Mouse (Mus musculus) adrenal gland, adult (tissue): ENCODE data around the gene Vstm2l.

Experiments used
- DNase-seq, 2 experiments: peaks; one replicate each; pipeline ENCODE4 v3.0.0; 2022 to 2023; ENCODE audit warnings: low spot score in 1 of 2; ENCODE audit not compliant: inconsistent age in 2 of 2

Vstm2l gene

DNA sequence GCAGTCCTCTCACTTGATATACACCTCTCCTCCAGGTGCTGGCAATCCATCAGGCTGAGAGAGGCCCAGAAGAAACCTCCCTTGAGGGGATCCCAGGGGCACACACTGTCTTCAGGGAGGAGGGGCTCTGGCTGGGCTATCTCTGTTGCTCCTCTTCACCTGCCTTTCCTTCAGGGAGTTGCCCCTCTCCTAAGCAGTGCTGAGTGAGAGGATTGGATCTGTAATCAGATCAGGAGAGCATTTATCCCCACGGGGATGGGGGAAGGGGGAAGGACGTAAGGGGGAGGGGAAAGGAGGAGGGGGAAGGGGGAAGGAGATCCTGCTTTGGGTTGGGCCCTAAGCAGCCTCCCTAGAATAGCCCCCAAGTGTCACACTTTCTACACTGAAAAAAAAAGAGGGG is 13.4 kb downstream of the Vstm2l start:
- DNase-seq = no peak

DNA sequence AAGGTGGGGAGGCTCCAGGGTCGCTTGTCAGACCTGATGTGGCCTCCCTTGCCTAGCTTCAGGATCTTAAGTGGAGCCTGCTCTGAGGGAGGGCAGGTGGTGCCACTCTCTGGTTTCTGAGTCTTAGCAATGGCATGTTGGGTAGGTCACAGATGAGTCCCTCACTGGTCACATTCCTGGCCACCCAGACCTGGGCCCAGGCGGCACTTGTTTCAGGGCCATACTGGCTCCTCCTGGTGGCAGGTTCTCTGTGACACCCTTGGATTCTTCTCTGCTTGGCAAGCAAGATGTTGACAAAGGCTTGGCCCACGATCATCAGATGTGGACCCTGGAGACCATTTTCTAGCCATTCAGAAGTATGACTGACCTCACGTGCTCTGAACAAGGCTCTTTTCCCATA is 18.2 kb downstream of the Vstm2l start:
- no peak for DNase-seq

DNA sequence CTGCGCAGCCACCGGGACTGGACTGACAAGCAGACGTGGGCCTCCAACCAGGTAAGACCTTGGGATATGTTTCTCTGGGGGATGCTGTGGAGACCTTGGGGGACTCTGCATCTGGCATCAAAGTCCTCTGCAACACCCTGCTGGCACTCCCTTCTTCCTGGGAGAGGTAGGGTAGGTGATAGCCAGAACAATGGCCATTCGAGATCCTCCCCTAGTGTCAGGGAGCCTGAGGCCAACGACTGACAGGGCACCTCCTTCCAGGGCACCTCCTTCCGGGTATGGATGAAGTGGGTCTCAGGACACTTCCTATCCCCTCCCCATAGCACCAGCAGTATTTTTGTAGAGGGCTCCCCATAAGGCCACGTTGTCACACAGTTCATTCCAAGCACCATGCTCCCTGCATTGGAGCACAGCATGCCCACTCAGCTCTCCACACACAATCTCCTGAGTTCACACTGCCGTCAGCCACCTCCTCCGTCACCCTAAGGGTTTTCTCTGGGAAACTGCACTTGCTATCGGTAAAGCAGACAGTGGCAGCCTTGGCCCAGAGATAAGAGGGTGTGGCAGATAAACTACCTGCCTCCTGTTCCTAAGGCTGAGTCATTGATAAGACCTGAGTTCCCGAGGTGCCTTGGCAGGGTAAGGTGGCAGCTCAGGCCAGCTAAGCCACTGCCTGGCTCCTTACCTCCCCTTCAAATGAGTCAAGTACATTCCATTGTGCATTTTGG is 21.2 kb downstream of the Vstm2l start:
- DNase-seq = no peak

DNA sequence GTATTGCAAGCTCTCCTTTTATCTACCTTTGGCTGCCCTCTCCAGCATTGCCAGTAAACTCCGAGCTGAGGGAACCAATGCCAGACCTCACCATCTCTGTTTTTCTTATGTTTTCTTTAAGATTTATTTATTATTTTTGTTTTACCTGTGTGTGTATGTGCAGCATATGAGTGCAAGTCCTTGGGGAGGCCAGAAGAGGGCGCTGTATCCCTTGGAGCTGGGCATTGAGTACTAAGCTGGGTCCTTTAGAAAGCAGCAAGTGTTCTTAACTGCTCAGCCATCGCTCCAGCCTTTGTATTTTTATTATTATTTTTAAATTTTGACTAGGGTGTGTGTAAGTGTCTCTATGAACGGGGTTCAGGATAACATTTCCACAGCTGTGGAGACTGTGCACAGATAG is 22.2 kb downstream of the Vstm2l start:
- no peak for DNase-seq

DNA sequence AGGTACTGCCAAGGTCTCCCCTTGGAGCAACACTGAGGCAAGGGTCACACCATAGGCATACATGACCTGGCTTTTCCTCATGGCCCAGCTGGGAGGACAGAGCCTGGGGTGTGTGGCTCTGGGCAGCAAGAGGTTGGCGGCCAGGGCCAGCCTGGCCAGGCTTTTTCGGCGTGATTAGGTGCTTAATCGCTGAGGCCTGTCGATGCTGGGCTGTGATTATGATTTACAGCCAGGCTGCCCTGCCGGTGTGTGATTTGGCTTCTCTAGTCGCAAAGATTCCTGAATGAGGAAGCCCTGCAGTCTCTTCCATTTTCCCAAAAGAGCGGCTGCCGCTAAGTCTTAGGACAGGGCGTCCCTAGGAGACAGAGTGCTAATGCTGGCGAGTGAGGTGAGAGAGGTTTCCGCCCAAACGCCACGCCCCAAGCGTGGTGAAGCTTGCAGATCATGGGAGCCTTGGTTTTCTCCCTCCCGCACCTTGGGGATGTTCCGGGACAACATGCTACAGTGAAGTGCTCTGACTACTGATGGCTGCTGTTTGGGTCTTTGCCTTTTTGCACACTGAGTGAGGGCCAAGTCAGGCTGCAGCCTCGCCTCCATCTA is 26.2 kb downstream of the Vstm2l start:
- DNase-seq = peak in 1 of 2 experiments; percentile 28

DNA sequence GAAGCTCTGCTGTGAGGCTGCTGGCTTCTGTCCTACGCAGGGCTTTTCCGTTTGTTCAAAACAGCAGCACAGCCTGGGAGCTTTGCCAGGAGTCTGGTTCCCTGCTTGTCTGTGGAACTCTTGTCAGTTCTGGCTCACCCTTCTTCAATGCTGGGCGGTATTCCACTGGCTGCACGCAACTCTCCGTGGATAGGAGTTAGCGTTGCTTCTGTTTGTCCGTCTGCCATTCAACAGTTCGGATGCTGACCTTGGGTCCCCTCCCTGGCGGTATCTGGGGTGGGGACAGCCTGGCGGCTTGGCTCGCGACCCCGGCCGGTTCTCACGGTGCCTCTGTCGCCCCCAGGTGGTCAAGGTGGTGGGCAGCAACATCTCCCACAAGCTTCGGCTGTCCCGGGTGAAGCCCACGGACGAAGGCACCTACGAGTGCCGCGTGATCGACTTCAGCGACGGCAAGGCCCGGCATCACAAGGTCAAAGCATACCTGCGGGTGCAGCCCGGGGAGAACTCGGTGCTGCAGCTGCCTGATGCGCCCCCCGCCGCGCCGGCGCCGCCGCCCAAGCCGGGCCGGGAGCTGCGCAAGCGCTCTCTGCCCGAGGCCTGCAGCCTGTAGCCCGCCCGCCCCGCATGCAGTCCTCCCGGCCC is 29.2 kb downstream of the Vstm2l start:
- DNase-seq = peak; percentile 70 to 90

DNA sequence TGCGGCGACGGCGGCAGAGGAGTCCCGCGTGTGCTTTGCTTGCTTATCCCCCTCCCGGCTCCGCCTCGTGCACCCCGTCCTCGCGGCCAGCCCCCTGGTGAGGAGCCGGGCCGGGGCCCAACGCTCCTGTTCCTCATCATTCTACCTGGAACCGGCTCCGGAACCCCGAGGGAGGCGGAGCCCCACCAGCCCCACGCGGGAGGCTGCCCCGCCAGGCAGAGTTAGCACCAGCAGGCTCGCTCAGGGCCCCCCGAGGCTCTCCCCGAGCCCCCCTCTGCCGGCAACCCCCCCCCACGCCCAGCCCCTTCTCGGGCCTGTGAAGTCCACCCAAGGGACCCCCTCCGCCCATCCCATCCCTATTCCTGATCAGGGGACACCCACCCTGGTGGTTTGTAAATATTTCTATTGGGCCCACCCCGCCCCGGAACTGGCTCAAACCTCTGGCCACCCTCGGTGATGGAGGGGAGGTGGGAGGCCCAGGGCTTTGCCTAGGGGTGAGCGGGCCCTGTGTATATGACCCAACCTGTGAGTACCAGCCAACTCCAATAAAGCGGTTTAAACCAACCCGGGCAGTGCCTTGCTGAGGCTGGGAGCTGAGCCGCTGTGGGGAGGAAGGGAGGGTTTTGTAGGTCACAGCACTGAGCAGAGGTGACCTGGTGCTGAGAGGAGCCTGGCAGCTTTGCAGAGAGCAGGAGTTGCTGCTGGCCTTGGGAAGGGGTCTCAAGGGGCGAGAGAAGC is 29.9 kb downstream of the Vstm2l start:
- peak; percentile 10 to 19 for DNase-seq

DNA sequence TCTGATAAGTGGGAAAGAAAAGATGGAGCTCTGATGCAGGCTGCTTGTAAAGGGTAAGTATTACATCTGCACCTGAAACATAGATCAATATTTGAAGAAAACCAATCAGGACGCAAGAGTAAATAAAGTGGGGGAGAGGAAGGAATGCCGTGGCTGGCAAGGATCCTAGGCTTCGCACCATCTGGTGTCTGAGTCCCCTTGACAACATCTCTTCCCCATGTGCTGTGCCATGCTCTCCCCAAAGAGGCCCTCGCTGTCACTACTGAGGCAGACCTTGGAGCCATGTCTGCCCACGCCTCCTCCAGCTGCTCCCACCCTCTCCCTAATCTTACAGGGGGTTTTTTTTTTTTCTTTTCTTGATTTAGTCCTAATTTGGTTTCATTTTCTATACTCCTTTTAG is 39.5 kb downstream of the Vstm2l start:
- no peak for DNase-seq

DNA sequence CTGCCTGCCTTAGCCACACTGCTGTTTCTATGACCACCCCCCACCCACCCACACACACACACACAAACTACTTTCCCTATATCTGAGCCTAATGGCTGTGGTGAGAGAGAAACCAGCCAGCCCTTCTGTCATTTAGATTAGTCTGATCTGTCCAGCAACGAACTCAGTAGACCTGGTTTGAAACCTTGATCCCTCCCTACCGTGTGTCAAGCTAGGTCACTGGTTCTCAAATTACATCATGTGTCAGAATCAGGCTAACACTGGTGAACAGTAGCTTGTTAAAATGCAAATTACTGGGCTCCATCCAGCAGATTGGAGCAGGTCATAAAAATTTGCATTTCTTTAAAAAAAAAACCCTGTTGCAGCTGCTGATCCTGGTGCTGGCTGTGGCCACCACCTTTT is 43.3 kb downstream of the Vstm2l start:
- DNase-seq = no peak

DNA sequence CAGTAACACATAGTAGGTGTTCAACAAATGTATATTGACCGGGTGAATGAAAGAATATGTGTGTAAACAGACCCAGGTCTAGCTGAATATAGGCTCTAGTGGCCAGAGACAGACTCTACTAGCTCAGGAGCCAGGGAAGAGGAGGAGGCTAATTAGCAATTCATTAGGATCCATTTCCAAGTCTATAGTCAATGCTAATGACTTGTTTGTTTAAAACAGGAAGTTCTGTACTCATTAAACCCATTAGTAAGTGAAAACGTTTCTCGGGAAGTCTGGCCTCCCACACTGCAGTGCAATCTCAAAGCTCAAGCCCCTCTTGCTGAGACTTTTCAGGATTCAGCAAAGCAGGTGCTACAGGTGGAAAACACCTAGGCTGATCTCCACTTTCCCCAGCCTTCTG is 53.4 kb downstream of the Vstm2l start:
- no peak for DNase-seq

DNA sequence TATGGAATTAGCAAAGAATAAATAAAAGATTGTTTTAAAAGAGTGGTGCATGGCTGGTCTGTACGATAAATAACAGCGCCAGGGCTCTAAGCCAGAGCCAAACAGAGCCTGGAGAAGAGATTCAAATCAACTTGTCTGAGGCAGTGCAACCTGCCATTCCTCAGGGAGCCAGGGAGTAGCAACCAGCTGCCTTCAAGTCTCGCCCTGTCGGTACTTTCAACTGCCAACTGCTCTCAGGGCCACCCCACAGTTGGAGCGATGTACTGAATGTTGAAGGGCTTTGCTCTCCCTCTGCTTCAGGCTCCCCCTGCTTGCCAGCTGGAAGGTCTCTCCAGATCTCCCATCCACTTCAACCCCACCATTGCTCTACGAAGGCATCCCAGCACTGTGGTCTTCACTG is 55.7 kb downstream of the Vstm2l start:
- no peak for DNase-seq

DNA sequence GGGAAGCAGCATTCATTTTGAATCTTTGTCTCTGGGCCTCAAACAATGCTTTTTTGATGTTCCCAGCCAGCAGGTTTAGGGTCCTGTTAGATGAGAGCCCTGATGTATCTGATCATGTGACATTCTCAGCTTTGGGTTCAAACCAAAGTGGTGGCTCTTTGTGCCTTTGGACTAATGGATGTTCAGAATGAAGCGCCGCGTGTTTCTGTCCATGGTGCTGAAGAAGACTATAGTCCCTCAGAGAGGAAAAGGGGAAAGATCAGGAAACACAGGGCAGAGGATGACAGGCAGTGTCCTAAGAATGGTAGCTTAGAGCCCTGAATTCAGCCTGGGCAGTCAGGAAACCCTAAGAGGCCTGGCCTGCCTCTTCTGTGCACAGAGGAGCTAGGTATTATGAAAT is 56.2 kb downstream of the Vstm2l start:
- peak; percentile 44 to 84 for DNase-seq

DNA sequence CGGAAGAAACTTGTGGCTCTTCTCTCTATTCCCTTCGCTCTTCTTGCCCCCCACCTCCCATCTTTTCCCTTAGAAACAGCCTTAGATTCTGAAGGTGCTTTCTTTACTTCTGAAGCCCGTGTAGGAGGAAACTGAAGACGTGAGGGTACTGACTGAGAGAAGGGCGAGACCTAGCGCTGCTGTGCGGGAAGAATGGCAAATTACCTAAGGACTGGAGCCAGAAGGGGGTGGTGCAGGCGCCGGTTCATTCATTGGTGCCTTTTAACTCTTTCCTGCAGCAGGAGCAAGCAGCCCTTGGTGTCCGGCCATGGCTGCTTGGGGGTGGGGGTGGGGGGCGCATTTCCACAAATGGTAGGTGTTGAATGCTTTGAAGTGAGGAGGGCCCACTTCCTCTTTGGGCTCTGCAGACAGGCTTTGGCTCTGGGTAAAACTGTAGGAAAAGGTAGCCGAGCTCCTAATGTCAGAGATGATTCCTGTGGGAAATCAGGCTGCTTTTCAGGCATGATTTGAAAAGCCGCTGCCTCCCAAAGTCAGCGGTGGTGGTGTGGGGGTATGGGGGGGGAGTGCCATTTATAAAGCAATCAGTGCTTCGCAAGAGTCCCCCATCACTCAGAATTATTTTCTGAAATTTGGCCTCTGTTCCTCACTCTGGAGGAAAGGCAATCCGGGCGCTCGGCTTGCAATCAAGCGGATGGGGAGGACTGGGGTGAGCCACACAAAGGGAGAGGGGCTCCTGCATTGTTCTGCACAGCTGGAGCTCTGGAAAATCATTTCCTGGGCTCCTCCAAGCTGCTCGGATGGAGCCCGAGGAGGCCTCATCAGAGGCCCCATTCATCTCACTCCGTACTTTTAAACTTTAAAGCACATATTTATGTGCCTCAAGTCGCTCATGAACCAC is 60.4 kb downstream of the Vstm2l start:
- DNase-seq = no peak

DNA sequence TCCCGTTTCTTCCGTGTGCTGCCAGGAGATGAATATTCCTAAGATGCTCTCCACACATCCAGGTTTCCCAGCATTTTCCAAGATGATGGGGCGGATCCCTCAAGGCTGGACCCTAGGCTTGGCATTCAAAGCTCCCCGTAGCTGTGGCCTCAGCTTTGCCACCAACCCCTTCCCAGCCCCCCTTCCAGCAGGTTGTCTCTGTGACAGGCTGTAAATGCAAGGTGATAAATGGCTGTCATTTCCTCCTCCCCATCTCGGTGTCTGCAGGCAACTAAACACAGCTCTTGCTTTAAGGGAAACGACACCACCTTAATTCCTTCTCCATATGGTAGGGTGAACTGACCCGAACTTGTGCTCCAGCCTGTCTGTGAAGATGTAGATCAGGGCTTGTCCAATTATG is 61.1 kb downstream of the Vstm2l start:
- DNase-seq = no peak

DNA sequence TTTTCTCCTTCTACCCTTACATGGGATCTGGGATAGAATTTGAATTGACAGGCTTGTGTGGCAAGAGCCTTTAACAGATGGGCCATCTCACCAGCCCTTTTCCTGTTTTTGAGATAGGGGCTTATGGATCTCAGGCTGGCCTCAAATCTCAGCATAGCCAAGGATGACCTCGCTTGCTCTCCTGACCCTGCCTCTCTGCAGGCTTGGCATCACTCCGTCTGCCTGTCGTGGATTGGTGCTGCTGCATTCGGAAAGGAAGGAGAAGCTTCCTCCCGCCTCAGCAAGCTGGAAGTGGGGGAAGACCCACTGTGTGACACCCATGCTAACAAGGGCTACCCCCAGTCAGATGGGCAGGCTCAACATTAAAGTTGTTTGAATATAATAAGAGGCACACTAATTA is 64.8 kb downstream of the Vstm2l start:
- no peak for DNase-seq

DNA sequence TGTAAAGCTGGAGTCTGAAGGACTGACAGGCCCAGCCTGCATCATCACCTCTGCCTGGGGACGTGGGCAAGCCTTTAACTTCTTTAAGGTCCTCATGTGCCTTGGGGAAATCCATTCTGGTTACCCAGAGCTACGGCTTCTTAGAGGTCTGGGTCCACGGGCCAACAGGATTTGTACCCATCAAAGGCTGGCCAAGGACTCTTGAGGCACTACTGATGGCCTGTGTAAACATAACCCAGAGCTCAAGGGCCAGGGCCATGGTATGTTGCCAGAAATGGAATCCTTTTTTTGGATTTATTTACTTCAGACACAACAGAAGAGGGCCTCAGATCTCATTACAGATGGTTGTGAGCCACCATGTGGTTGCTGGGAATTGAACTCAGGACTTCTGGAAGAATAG is 68.3 kb downstream of the Vstm2l start:
- peak in 1 of 2 experiments; percentile 30 for DNase-seq

DNA sequence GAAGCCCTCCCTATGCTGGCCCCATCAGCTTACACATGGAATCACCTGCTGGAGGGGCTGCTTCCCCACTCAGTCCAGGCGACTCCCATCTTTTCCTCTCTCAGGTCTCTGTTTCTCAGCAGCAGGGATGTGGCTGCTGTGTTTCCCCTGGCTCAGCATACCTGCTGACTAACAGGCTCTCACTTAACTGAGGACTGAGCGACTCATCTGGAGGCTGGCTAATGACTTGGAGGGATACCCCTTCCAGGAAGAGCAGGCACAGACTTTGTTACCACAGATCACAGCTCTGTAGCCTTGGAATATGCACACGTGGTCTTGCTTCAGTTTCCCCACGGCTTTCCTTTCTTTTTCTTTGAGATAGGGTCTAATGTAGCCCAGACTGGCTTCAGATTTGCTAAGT is 68.8 kb downstream of the Vstm2l start:
- DNase-seq = no peak

DNA sequence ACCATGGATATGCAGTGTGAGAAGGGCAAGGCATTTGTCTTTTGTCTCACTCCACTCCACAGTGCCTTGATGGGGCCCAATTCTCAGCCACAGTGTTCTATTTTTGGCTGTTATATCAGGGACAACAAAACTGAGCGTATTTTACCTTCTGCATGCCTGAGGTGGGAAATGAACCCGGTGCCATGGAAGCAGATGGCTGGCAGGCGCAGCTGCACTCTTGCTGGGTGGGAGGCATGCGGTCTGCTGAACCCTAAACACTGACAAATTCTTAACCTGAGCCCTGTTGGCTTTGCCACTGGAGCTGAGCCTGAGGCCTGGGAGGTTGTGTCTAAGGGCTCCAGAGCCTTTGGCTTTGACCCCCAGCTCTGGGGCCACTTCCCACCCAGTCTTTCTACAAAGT is 71.2 kb downstream of the Vstm2l start:
- no peak for DNase-seq

DNA sequence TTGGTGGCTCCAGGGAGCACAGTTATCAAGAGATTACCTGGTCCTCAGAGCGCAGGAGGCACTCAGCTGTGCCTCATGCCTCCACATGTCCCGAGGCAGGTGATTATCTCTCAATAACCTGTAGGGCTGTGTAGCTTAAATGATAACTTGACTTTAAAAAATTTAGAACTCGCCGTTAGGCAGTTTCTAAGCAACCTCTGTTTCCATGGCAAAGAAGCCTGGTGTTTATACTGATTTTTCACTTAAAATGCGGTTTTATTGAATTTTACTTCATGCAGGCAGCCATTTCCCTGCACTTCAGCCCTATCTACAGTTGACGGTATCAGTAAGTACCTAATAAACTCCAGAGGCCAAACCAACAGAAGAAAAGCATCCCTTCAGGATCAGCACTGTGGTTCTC is 71.8 kb downstream of the Vstm2l start:
- no peak for DNase-seq

DNA sequence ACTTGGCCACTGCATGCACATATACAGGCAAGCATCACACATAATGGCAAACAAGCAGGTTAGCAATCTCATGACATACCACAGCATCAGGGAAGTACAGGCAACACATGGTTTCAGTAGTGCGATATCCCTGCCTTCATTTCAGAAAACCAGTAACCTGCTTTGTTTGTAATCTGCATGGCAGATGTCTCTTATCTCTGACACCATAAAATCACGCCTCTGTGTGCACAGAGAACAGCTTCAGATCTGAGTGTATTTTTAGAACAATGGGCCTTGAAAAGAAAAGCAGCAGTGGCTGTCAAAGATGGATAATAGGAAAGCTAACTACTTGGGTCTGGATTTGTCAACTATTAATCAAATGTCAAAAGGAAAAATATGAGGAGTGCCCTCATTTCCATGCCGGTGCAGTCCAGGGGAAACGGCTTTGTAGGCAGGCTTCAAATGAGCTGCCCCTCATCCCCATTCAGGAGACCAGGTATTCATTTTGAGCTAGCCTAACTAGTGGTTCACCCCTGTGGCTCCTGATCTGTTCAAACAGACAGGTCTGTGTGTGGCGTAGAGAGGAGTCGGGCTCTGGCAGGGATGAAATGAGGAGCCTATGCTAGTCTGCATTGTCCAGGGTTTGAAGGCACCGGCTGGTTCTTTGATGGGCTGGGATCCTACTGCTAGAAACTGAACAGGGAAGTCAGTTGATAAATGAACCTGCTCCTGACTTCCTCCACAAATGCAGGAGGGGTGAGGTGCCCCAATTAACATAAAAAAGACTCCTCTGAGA is 74.2 kb downstream of the Vstm2l start:
- DNase-seq = no peak
